Mouse (Mus musculus): Measurements from ENCODE around the gene Vmn2r61. TPM values are rescaled to one million over a fixed set of nuclear protein-coding genes. Genes with fewer than 3 reads are reported as not detected.

The Vmn2r61 gene
- not detected for total RNA-seq (2021)

DNA sequence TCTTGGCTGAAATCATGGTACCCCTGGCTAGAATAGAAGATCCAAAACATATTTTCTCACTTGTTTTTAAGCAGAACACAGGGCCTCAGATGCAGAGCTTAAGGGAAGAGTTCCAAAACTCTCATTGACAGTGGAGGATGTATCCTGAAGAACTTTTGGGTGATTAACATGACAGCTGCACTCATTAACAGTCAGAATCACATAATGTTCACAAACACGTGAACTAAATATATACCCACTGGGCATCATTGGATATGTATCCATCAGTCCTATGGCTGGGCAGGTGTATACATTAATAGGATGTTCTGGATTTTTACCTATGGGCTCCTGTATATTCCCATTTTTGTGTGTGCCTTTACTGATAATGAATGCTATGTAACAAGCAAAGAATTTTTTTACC is at the start of gene Vmn2r61:
Vmn2r61 (plus strand) TSS at position 301 of the 400 bp plus-strand sequence.
- DNase-seq = no peak
- intact Hi-C loops (cut with DNase I) = no loop called here

Other genes starting within 250 kb of the Vmn2r61 start
- not detected for gene Vmn2r59, start 201.0 kb upstream of the Vmn2r61 start, total RNA-seq (2021)
- under 1 TPM; 0.06 to 0.12 TPM for gene Vmn2r60, start 152.3 kb upstream of the Vmn2r61 start, total RNA-seq (2021)
- not detected for gene 4933421I07Rik, start 188.1 kb downstream of the Vmn2r61 start, total RNA-seq (2021)
- gene Zfp141, start 245.7 kb downstream of the Vmn2r61 start, total RNA-seq (2021) = 10 to 100 TPM; 23.6 to 23.9 TPM